Mouse (Mus musculus) heart, embryonic 15.5 days (tissue): ENCODE data around the gene Foxn3. TPM values are rescaled to one million over a fixed set of nuclear protein-coding genes. Genes with fewer than 3 reads are reported as not detected.

Experiments
- ATAC-seq: fragments of 200-750 bp; cut with Nextera tagmentation; replicated peaks from 2 replicates; pipeline ENCODE4 v1.8.0; 2017; ENCODE audit warnings: low read depth, moderate TSS enrichment; ENCODE audit not compliant: insufficient number of reproducible peaks, insufficient read depth, low FRiP score
- H3K27ac ChIP-seq: fragments of 300-500 bp; sonication (generic); 2 replicates; pipeline ENCODE4 v1.5.1; 2015; ENCODE audit warnings: mild to moderate bottlenecking, inconsistent platforms
- H3K27me3 ChIP-seq: fragments of 300-500 bp; sonication (generic); 2 replicates; pipeline ENCODE4 v1.6.1; 2015; ENCODE audit warnings: inconsistent platforms
- H3K36me3 ChIP-seq: fragments of 300-500 bp; sonication (generic); 2 replicates; pipeline ENCODE4 v1.6.1; 2015; ENCODE audit warnings: mild to moderate bottlenecking, inconsistent platforms
- H3K4me1 ChIP-seq: fragments of 300-500 bp; sonication (generic); replicated peaks from 2 replicates; pipeline ENCODE4 v1.6.1; 2015; ENCODE audit warnings: inconsistent platforms
- H3K4me2 ChIP-seq: fragments of 300-500 bp; sonication (generic); 2 replicates; pipeline ENCODE4 v1.6.1; 2015; ENCODE audit warnings: inconsistent platforms, mild to moderate bottlenecking, moderate library complexity
- H3K4me3 ChIP-seq: fragments of 300-500 bp; sonication (generic); 2 replicates; pipeline ENCODE4 v1.5.1; 2015; ENCODE audit warnings: mild to moderate bottlenecking, inconsistent platforms
- H3K9ac ChIP-seq: fragments of 300-500 bp; sonication (generic); 2 replicates; pipeline ENCODE4 v1.6.1; 2015; ENCODE audit warnings: mild to moderate bottlenecking, inconsistent platforms
- H3K9me3 ChIP-seq: fragments of 300-500 bp; sonication (generic); replicated peaks from 2 replicates; pipeline ENCODE4 v1.6.1; 2016; ENCODE audit warnings: inconsistent platforms
- WGBS: fragments of 180-500 bp; shearing (Covaris S2); methylation state at CpG from one replicate; pipeline ENCODE4 v1.1.7; 2015; ENCODE audit warnings: mixed read lengths; 5-methylcytosine and 5-hydroxymethylcytosine counted together
- polyA plus RNA-seq: library from polyadenylated mRNA; unstranded; fragments of >200 nt; fragmentation: Nextera tagmentation; extraction: Ambion mirVana; gene quantifications from 2 replicates; pipeline ENCODE4 v1.2.1, GENCODE M21; 2015

Foxn3 gene
- polyA plus RNA-seq, 1 experiment from 2014 or later = 57.5 TPM

DNA sequence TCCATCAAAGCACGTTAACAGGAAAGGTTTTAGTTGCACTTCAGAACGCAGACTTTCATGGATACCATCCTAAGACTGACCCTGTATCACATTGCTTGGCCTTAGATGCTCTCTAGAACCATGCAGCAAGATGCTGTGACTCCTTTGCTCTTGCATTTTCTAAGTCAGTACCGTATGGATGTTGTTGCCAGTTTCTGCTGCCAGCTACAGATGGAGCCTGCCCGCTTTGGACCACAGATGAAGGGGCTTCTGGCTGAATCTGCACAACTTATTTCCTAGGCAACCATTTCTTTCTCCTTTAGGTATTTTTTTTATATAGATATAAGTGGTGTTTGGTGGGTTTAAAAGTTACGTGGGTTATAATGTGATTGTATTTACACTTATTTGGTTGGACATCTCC, 407.5 kb downstream of the Foxn3 start:
- no peak overlapping the region for H3K27ac ChIP-seq
- no peak overlapping the region for H3K4me3 ChIP-seq
- no peaks in the 10 kb centered on the region for H3K27me3 ChIP-seq
- H3K36me3 ChIP-seq = no peaks in the 10 kb centered on the region
- H3K4me2 ChIP-seq = no peak overlapping the region
- no peaks in the 10 kb centered on the region for H3K9me3 ChIP-seq
- peaks cover 5% of the 10 kb centered on the region; the same call in 1 of the 2 replicates for H3K4me1 ChIP-seq
- ATAC-seq = no peak
- H3K9ac ChIP-seq = no peak overlapping the region
- 89% methylated on average over 5 of the region's 5 CpGs for WGBS

DNA sequence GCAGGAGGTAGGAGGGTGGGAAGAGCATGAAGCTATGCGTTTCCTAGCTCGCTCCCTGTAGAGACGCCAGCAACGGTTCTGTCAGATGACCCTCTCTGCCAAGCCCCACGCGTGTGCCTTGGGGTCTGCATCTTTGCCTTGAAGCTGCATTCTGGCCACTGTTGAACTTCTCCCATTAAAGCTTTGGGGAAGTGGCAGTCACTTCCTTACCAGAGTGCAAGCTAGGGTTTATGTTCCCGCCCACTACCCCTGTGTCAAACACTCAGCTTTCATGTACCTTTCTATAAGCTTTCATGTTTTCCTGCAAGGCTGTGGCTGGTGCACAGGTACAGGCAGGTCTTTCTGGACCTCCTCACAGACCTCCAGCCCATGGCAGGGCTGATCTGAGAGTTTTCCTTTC, 409.2 kb downstream of the Foxn3 start:
- H3K36me3 ChIP-seq = no peaks in the 10 kb centered on the region
- no peak overlapping the region for H3K27ac ChIP-seq
- no peaks in the 10 kb centered on the region for H3K27me3 ChIP-seq
- no peak overlapping the region for H3K4me2 ChIP-seq
- 69% methylated on average over 7 of the region's 7 CpGs for WGBS
- no peak overlapping the region for H3K4me3 ChIP-seq
- H3K4me1 ChIP-seq = peaks cover 5% of the 10 kb centered on the region
- ATAC-seq = no peak
- no peaks in the 10 kb centered on the region for H3K9me3 ChIP-seq
- no peak overlapping the region for H3K9ac ChIP-seq

DNA sequence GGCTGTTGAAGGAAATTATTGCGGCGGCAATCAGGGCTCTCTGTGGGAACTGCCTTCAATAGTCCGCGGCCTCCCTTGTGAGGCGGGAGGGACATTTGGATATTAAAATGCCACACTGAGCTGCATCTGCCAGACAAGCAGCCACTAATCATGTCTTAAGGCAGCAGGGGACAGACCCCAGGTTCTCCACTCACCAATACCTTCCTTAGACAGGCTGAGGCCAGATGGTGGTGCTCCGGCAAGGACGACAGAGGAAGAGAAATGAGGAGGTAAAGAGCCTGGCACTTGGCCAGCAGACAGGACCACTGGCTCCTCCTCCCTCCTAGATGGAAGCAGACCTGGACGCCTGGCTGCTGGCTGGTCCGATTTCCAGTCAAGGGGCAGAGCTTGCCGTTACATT, 409.7 kb downstream of the Foxn3 start:
- 54% methylated on average over 10 of the region's 10 CpGs for WGBS
- Histone ChIP-seq H3K36me3 (no peaks in the 10 kb centered on the region), H3K27me3 (no peaks in the 10 kb centered on the region), H3K4me3 (no peak overlapping the region), H3K9ac (0 out of 2 replicates have a peak overlapping the region, but pooled peaks have one; percentile 17), H3K27ac (no peak overlapping the region), H3K4me1 (peaks cover 5% of the 10 kb centered on the region), H3K9me3 (no peaks in the 10 kb centered on the region), H3K4me2 (0 out of 2 replicates have a peak overlapping the region, but pooled peaks have one; percentile 13)
- ATAC-seq = no peak

DNA sequence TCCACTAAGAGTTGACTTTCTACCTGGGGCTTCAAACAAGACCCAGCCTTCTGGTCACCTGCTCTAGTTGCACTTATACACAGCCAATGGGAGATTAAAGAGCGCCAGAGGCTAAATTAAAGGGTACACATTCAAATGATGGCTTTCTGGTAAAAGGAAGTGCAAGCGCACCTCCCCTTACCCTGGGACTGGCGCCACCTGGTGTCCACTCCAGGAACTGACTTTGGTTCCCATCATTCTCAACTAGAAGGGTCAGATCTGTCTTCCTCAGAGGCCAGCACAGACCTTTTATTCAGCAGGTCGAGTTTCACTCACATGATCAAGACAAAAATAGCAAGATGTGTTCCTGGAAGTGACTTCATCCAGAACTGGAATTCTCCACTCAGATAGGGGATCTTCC, 413.3 kb downstream of the Foxn3 start:
- WGBS = 39% methylated on average over 4 of the region's 4 CpGs
- Histone ChIP-seq H3K36me3 (no peaks in the 10 kb centered on the region), H3K4me1 (peaks cover 5% of the 10 kb centered on the region), H3K27ac (no peak overlapping the region), H3K4me3 (no peak overlapping the region), H3K9ac (no peak overlapping the region), H3K27me3 (no peaks in the 10 kb centered on the region), H3K9me3 (no peaks in the 10 kb centered on the region), H3K4me2 (no peak overlapping the region)
- no peak for ATAC-seq

DNA sequence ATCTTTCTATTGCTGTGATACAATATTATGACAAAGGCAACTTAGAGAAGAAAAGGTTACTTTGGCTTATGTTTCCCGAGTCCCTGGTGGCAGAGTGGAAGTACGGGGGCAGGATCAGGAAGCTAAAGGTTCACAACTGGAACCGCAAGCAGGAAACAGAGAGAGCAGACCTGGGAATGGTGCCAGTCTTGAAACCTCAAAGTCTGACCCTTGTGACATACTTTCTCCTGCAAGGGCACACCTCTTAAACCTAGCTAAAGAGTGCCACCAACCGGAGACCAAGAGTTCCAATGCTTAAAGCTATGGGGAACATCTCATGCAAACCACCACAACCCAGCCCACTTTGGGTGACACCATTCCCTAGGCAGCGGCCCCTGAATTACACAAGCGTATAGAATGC, 414.2 kb downstream of the Foxn3 start:
- ATAC-seq = no peak
- H3K9ac ChIP-seq = no peak overlapping the region
- 87% methylated on average over 6 of the region's 6 CpGs for WGBS
- H3K27me3 ChIP-seq = no peaks in the 10 kb centered on the region
- no peak overlapping the region for H3K4me2 ChIP-seq
- H3K27ac ChIP-seq = no peak overlapping the region
- peaks cover 5% of the 10 kb centered on the region for H3K4me1 ChIP-seq
- H3K36me3 ChIP-seq = no peaks in the 10 kb centered on the region
- no peak overlapping the region for H3K4me3 ChIP-seq
- no peaks in the 10 kb centered on the region for H3K9me3 ChIP-seq
